Mouse (Mus musculus): Measurements from ENCODE around the gene Casc3.

The Casc3 gene

DNA sequence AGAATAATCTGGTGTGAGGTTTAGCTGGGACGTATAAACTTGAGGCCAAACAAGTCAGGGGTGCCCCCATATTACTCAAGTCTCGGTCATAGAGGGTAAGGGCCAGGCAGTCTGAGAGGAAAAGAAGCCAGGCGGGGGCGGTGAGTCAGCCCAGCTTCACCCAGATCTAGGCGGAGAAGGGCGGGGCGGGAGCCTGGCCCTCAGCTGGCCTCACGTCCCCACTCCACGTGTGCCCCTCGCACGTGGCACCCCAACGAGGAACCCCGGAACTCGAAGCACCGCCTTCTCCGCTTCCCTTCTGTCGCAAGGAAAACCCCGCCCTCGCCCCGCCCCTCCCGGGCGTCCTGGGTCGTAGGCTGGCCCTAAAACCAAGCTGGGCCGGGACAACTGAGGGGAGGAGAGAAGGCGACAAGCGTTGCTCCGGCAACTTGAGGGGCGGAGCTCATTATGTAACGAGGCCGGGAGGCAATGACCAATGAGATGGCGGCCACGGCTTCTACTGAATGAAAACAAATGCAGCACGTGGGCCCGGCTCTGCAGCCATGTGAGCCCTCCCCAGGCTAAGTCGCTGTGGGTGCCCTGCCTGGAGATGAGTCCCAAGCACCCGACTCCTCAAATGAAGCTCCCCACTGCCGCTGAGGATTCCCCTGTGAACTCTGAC lies 30.9 kb upstream of the Casc3 start:
- peak; percentile 100 for DNase-seq (ENCODE audit: low spot score)

DNA sequence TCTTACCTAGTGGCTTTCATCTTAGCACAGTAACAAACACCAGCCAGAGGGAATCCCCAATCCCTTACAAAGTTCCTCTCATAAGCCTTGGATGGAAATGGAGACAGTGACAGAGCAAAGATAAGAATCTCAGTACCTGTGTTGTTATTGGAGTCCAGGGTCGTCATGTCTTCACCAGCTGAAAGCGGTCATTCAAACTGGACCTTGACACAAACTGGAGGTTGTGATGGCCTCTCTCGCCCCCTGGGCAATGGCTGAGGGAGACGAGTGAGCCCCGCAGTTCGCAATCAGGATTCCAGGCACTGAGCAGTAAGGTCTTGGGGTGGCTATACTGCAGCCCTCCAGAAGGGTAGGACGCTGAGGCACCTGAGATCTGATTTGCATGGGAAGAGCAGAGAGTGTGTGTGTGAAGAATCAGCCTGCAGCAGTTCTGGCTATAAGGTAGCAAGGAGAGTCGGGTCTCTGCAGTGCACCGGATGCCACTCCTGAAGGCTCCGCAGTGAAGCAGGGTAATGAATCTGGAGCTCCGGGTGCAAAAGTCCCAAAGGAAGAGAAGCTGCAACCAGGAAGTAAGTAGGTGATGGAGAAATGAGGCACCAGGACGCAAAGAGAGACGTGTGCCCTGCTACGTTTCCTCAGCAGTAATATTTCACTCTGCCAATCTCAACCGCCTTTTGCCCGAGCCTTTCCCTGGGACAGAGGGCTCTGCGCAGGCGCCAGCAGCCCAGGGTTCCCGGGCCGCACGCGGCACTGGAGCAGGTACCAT lies 29.9 kb upstream of the Casc3 start, which contains the start of gene Nr1d1:
Nr1d1 (minus strand) TSS at position 752 of the 766 bp plus-strand sequence.
- peak; percentile 62 for DNase-seq (ENCODE audit: low spot score)

DNA sequence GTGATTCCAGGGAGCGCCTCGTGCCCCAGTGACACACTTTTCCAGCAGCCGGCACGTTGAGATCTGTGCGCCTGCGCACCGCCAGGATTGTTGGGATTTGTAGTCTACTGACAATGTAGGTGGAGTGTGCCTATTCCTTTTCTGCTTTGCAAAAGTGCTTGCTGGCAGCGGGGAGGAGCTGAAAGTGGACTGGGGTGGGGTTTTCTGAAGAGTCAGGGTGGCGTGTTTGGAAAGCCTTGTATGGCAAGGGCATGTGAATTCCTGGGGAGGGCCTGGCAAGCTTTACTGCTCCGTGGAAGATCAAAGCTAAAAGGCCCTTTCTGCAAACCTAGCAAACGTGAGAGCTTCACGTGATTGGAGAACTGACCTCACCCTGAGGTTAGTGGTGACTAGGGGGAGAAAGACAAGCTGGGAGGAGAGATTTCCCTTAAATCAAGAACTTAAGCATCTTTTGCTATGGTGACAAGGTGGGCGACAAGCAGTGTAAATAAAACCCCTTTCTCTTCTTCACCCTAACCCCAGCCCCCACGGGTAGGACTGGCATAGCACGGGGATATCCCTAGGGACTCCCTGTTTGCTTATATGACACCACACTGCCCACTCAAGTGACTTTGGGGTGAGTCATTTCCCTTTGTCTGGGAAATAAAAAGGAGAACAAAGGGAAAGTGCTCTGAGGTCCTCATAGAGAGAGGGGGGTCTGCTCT lies 29.2 kb upstream of the Casc3 start:
- peak; percentile 100 for DNase-seq (ENCODE audit: low spot score)

DNA sequence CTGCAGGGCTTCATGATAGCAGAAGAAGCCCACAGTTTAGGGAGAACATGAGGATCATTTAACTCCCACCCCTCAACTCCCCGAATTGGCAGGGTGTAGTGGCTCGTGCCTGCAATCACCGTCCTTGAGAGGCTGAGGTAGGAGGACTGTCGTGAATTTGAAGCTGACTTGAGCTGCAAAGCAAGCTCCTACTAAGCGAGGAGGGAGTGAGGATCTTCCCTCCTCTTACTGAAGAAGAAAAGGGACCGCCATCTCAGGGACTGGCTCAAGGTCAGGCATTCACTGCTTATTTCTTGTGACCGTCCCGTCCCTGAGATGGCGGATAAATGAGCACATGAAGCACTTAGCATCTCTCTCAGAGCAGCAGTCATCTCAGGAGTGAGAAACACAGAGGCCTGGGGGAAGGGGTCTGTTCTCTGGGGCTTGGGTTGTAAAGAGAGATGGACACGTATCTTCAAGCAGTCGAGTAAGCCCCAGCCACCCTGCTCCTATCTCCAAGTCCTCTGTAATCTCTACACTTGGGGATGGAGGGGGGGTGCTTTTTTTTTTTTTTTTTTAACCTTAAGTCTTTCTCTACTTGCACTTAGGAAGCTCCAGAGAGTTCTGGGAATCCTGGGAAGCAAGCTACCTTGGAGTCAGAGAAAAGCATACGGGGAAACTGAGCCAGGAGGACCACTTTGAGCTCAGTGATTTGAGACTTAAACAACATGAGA lies 28.5 kb upstream of the Casc3 start:
- no peak for DNase-seq (ENCODE audit: low spot score)

DNA sequence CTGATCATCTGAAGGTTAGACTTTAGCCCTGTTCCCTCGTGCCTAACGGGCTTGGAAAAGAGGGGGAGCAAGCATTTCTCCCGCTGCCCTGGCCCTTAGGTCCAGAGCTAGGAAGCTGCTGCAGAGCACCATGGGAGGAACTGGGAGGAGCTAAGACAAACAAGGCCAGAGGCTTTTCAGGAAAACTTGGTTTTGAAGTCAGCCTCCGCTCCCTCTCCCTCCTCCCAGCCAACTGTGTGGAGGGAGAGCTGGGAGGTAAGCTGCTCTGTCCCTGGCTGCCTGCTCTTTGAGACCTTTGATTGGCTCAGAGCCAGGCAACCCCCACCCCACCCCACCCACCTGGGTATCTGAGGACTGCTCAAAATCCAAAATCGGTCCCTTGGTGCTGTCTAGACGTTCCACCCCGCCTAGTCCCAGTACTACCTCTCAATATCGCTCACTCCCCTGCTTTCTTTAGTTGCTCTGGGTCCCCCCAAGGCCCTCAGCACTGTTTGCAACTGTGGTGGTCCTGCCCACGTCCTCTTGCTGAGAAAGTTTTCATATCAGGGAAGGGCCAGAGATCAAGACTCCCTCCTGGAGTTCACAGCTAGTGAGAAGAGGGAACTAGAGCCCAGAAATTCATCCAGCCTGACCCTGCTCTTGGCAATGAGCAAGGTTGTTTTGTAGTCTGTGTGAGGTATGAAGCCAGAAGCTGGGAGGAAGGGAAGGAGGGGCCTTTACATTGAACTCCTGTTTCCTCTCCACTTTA lies 27.7 kb upstream of the Casc3 start:
- DNase-seq (ENCODE audit: low spot score) = peak; percentile 83

DNA sequence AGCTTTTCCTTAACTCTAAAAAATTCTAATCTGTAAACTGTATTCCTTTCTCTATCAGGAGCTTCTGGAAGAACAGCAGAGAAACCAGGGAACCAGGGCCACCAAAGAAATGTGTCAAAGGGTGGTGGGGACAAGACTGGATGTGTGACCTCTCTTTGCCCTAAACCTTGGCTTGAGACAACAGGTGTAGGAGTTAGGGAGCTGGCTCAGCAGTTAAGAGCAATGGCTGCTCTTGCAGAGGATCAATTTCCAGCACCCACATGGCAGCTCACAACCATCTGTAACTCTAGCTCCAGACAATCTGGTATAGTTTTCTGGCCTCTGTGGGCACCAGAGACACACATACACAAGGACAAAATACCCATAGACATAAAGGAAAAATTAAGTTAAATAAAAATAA lies 26.8 kb upstream of the Casc3 start:
- DNase-seq (ENCODE audit: low spot score) = no peak

DNA sequence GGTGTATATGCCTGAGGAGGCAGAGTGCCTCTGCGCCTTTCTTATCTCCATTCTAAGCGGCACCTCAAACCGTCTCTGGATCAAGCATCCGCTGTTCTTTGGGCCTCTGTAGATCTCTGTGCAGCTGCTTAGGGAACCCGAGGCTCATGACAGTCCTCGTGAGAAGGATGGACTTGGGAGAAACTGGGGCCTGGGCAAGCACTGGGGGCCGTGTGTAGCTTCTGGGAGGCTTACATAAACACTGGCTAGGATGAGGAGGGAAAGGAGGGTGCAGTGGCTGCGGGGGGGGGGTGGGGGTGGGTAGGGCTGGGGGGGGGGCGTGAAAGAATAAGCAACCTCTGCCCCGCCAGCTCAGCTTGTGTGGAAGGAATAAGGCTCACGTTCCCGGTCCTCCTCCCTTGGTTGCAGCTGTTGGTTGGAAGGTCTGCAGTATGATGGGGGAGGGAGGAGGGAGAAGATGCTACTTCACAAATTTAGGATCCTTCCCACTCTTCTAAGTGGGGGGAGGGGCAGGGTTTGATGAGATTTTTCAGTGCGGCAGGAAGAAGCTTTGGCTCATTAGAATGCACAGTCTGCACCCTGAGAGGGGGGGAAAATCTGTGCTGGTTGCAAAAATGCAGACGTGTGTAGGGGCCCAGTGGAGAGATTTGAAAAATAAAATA lies 22.7 kb upstream of the Casc3 start:
- peak; percentile 50 for DNase-seq (ENCODE audit: low spot score)

DNA sequence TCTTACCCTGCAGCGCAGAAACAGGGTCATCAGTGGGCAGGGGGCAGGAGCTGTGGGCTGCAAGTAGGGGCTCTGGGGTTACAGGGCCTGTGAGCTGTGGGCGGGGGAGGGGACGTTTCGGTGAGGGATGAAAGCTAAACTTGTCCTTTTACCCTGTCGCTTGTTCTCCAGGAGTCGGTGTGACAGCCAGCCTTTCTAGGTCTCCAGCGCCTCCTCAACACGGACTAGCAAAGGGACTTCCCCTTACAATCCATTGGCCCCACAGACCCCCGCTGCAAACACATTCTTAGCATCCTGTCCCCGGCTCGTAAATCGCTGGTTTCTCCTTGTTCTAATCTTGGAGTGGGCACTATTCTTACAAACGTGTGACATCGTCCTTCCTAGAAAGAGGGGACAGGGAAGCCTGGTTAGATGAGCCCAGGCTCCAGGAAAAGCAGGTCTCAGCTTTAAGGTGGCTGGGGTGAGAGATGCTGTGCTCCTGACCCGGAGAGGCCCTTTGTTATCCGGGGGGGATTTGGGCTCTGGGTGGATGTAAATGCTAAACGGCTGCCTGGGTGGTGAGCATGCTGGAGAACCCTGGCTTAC lies 22.0 kb upstream of the Casc3 start:
- DNase-seq (ENCODE audit: low spot score) = peak; percentile 29

DNA sequence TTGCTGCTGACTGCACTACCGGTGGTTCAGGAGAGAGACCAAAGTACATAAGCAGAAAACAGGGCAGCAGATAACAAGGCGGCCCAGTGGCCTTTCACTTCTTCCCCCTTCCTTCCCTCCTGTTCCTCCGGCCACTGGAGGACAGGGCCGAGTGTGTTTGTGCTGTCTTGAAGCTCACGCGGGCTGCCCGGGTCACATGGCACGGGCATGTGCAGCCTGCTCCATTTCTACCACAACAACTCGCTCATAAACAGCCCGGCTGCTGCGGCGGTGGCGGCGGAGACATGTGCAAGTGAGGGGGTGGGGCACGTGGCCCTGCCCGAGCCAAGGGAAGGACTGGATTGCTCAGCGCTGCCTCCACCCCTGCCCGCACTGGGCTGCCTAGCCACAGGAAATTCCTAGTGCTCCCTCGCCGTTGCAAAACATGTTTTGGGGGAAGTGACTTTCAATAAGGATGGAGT lies 21.4 kb upstream of the Casc3 start:
- peak; percentile 98 for DNase-seq (ENCODE audit: low spot score)

DNA sequence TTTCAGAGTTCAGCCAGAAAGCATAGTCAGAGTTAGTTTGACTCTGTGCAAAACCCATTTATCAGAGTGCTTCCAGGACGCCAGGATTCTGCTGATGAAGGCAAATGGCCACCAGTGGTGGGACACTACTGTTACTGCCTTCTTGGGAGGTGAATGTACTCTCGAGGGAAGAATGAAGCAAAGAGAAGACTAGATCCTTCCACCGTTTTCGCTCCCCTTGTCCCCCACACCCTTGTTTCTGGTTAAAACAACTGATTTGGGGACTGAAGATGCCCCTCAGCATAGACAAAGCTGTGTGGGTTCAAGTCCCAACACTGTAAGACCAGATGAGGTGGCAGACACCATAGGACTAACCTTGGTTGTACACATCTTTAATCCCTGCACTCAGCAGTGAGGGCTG lies 20.6 kb upstream of the Casc3 start:
- peak; percentile 55 for DNase-seq (ENCODE audit: low spot score)

DNA sequence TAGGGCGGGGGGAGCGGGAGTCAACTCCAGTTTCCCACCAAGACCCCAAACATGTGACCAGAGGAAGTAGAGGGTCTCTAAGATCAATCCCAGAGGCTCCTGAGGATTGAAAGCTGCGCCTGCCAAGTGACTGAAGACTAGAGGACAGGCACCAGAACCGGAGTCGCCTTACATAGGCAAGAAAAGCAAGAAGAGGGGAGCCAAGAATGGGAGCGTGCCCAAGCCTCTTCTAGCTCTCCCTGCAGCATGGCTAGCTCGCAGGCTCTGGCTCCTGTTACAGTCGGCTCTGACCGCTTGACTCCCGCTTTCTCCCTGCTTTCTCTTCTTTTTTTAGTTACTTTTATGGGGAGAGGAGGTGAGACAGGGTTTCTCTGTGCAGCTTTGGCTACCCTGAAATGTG lies 19.5 kb upstream of the Casc3 start:
- DNase-seq (ENCODE audit: low spot score) = peak; percentile 29

DNA sequence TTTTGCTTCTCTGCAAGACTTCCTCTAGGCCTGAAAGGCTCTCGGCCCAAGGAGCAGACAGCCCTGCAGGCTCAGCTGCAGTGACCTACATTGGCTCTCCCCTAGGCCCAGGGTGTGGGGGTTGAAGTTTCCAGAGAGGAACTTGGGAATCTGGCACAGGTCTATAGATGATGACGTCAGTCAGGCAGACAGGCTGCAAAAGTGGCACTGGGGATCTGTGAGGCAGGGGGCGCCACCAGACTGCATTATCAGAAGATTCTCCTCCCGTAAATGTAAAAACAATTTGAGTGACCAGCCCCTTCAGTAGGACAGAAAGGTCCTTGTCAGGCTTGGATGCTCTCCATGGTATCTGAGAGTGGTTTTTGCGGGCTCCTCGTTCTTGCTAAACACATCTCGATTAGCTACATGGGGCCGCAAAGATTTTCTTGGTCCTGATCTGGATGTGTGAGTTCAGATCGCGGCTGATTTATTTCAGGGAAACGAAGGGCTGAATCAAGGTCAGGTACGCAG lies 18.9 kb upstream of the Casc3 start:
- DNase-seq (ENCODE audit: low spot score) = peak; percentile 95

DNA sequence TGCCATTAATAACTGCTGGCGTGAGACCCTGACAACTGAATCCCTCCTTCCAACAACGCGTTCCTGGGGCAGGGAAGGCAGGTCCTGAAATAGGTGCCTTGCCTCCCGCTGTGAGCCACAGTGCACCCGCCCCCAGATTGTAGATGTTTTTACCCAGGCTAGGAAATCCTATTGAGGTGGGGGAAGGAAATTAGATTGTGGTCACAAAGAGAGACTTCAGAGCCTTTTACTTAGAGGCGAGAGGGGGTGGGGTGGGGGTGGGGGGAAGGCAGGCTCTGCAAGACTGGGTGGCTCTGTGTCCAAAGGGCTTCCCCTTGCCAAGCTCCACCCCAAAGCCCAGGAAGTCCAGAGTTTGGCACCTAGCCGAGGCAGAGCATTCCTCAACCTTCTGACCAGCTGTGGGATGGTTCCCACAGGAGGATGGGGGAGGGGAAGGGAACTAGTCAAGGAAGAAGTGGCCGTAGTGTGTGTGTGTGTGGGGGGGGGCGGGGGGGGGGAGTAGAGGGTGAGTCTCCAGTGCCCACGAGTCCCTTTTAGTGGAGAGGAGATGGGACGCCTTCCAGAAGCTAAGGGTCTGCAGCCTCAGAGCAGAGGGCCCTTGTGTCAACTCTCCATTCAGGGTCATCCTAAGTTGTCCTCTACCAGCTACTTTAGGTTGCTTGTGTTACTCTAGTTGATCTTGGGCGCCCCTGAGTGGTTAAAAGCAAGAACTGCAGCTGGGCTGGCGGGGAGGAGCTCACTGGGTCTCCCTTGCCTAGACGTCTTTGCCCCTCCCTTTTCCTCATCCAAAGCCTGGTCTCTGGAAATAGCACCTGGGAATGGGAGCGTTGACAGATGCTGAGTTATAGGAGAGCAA lies 18.1 kb upstream of the Casc3 start:
- DNase-seq (ENCODE audit: low spot score) = peak; percentile 100

DNA sequence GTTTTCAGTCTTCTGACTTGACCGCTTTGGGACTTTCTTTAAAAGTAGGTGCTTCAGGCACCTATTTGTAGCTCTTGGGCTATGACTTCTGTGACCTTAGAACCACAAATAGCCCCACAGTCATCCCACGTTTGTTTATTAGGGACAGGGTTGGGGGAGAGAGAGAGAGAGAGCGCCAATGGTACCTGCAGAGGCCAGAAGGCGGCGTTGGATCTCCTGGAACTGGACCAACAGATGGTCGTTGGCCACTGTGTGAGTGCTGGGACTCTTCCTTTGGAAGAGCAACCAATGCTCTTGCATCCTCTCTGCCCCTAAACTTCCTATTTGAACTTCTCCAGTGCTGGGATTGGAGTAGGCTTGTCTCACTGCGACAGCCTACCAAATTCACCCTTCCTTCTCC lies 17.5 kb upstream of the Casc3 start:
- DNase-seq (ENCODE audit: low spot score) = no peak

DNA sequence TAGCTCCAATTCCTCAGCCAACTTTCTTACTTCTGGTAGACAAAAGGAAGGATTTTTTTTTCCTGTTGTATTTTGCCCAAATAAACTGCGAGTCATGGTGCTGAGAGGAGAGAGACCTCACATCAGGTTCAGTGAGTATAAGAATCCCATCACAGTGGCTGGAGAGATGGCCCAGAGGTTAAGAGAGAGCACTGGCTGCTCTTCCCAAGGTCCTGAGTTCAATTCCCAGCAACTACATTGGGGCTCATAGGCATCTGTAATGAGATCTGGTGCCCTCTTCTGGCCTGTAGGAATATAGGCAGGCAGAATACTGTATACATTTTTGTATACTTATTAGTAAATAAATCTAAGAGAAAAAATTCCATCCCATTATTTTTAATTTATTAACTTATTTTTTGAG lies 17.0 kb upstream of the Casc3 start:
- DNase-seq (ENCODE audit: low spot score) = peak; percentile 49

DNA sequence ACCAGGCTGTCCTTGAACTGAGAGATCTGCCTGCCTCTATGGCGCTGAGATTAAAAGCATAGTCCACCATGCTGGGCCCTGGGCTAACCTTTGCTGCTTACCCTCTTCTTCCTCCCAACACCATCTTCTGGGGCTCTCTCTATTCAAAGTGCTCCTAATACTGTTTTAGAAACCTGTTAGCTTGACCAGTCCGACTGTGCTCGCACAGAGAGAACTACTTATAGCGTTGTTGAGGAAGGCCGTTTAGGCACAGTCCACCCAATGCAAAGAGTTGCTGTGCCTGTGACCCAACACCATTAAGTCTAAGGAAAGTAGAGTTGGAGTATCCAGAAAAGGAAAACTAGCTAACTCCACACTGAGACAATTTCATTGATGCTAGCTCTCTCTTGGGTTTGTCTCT lies 16.6 kb upstream of the Casc3 start:
- no peak for DNase-seq (ENCODE audit: low spot score)

DNA sequence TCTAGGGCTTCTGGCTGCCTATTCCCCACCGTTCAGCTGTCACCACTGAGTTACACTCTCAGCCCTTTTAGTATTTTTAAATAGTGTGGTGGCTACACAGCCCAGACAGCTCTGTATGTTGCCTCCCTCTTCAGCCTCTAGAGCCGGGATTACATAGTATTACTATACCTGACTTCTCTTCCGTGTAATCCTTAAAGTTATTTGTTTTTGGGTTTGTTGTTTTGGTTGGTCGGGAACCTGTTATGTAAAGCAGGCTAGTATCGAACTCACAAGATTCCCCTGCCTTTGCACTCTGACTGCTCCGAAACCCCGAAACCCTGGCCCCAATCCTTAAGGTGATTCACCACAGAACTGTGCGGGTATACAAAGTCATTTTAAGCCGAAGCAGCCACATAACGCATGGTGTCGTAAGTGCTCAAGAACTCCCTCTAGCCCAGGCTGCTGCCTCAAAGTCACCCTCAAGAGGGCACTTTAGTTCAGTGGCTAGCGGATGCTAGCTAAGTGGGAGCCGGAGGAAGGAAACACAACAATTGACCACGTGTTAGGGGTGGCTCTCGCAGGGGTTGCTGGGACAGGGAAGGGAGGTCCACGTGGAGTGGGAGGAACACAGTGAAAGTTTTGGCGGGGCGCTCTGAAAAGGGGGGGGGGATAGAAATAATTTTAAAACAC lies 16.0 kb upstream of the Casc3 start:
- DNase-seq (ENCODE audit: low spot score) = peak; percentile 89

DNA sequence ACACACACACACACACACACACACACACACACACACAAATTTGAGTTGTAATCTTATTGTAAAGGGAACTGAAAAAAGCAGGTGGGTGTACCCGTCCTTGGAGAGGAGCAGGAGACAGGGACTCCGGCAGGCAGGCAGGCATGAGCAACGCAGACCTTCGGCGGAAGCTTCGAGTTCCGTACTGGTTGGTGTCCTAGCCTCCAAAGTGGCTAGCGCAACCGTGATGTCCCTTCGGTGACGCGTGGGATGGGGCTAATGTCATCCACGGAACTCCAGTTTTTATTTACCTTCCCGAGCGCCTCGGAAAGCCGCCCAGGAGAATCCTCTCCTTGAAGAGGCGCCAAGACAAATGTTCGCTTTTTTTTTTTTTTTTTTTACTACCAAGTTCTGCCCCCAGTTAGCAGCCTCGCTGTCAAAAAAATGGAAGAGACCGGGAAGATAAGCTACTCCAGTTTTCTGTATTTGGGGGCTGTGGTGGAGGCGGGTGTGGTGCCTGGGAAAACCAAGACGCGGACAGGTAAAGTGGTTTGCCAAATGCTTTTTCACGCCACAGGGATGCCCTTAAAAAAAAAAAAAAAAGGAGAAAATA lies 15.4 kb upstream of the Casc3 start:
- DNase-seq (ENCODE audit: low spot score) = no peak
